Comparison of ENCODE assay signal across 8 mouse cellular contexts in genomic region chr2:32137667-32138266, GRCm38 (mm10). TPM values are rescaled to one million over a fixed set of nuclear protein-coding genes. Genes with fewer than 3 reads are reported as not detected.
DNase-seq lines count a peak whose midpoint lies in the region; ATAC-seq and TF ChIP-seq lines count a peak whose summit lies in the region.

No protein-coding gene starts in this region.

- no peaks in the 10 kb centered on the region for H3K36me3 ChIP-seq in hindbrain, embryonic 13.5 days

- H3K27me3 ChIP-seq in Patski = no peaks in the 10 kb centered on the region
- H3K27me3 ChIP-seq in hindbrain, embryonic 13.5 days = no peaks in the 10 kb centered on the region

- CTCF ChIA-PET in Patski (lab: Charles Lee) = interaction anchor here (0.7 kb wide), 1 partner anchor 102 kb away, joined by 3 read pairs; no protein-coding TSS in a partner anchor

- H3K4me2 ChIP-seq in hindbrain, embryonic 13.5 days = peak overlapping the region; percentile 74

- peak overlapping the region; percentile 93 for H3K27ac ChIP-seq in hindbrain, embryonic 13.5 days

- ATAC-seq in Patski = peak; percentile 77
- ATAC-seq in hindbrain, embryonic 13.5 days (ENCODE audit: low FRiP score) = peak; percentile 95

- H3K9me3 ChIP-seq in hindbrain, embryonic 13.5 days = no peaks in the 10 kb centered on the region

- in situ Hi-C loops in Patski (cut with MboI; ENCODE audit: low pct_unique_long_range_greater_than_20kb) = loop anchor here (5.0 to 10.0 kb wide), 2 partner anchors 57 to 150 kb away; partner anchors contain the start of genes Golga2 and Swi5

- POLR2A ChIA-PET in Patski (lab: Charles Lee) = interaction anchor here (1.3 kb wide), 1 partner anchor 53 kb away, joined by 3 read pairs; no protein-coding TSS in a partner anchor

- peak overlapping the region; percentile 76 for H3K9ac ChIP-seq in hindbrain, embryonic 13.5 days

- peak overlapping the region; percentile 60 for H3K4me3 ChIP-seq in hindbrain, embryonic 13.5 days

- peak; percentile 95 for DNase-seq in Patski (ENCODE audit: low read depth, low spot score)
- peak; percentile 98 to 99 for DNase-seq in cerebellum, postnatal 14 days
- DNase-seq in frontal cortex, postnatal 14 days (ENCODE audit: low spot score in 2 of 2) = peak; percentile 94 to 97
- peak; percentile 94 to 96 for DNase-seq in layer of hippocampus, postnatal 25 days (ENCODE audit: extremely low spot score in 1 of 2, low spot score in 1 of 2)
- DNase-seq in lung, postnatal 25 days (ENCODE audit: low spot score) = peak; percentile 99
- DNase-seq in retina, embryonic 14.5 days (ENCODE audit: low spot score) = peak; percentile 99
- peak; percentile 98 for DNase-seq in thymus, postnatal 4 days

- TF ChIP-seq CTCF in Patski (IDR thresholded peaks at IDR 0.05) = no peak

- WGBS in hindbrain, embryonic 13.5 days = under 1% methylated on average over 40 of the region's 40 CpGs

- H3K4me1 ChIP-seq in hindbrain, embryonic 13.5 days (replicated peaks) = peaks cover 18% of the 10 kb centered on the region

RNA-seq across cellular contexts. Expression of gene Prrc2b, which starts 13.1 kb away (rescaled TPM):
- polyA plus RNA-seq in Patski (2021) = 81.9 TPM
- 65.8 and 68.8 TPM in 2 replicates for polyA plus RNA-seq in hindbrain, embryonic 13.5 days (2015; fragmentation: Nextera tagmentation; extraction: Ambion mirVana)
- total RNA-seq in layer of hippocampus, postnatal 25 days (2021) = 100 to 1,000 TPM; 248 to 275 TPM

RNA-seq across cellular contexts. Expression of gene Plpp7, which starts 42.4 kb away (rescaled TPM):
- 0.05 TPM for polyA plus RNA-seq in Patski (2021)
- polyA plus RNA-seq in hindbrain, embryonic 13.5 days (2015; fragmentation: Nextera tagmentation; extraction: Ambion mirVana) = 21.6 and 21.7 TPM in 2 replicates
- total RNA-seq in layer of hippocampus, postnatal 25 days (2021) = 10 to 100 TPM; 23.7 to 24.4 TPM

RNA-seq across cellular contexts. Expression of gene Fam78a, which starts 53.1 kb away (rescaled TPM):
- 0.08 TPM for polyA plus RNA-seq in Patski (2021)
- 0.63 and 0.74 TPM in 2 replicates for polyA plus RNA-seq in hindbrain, embryonic 13.5 days (2015; fragmentation: Nextera tagmentation; extraction: Ambion mirVana)
- total RNA-seq in layer of hippocampus, postnatal 25 days (2021) = 1 to 10 TPM; 3.2 to 6.3 TPM

Comparison
In these comparisons a context has a peak if more than half of its experiments do, and no peak if none do; other contexts are left out.
1. Peak in every context shown above with its lines: DNase-seq, ATAC-seq, H3K4me3 ChIP-seq and H3K27ac ChIP-seq.
2. RNA of gene Plpp7, which starts 42.4 kb away (polyA plus RNA-seq): 21.6 to 21.7 TPM in hindbrain, embryonic 13.5 days; 0.05 TPM in Patski (single experiment); every median in the first group is over 10 times any median in the second.